Mouse (Mus musculus) stomach, postnatal 0 days (tissue): Measurements from ENCODE around the gene Cadm2.

ENCODE experiments used
- CTCF ChIP-seq: IDR thresholded peaks from 2 replicates; pipeline ENCODE4 v1.5.1; 2016; ENCODE audit warnings: antibody characterized with exemption, low read depth, mild to moderate bottlenecking, moderate library complexity
- EP300 ChIP-seq: optimal IDR thresholded peaks from 2 replicates; pipeline ENCODE3; 2016; ENCODE audit warnings: antibody characterized with exemption

DNA sequence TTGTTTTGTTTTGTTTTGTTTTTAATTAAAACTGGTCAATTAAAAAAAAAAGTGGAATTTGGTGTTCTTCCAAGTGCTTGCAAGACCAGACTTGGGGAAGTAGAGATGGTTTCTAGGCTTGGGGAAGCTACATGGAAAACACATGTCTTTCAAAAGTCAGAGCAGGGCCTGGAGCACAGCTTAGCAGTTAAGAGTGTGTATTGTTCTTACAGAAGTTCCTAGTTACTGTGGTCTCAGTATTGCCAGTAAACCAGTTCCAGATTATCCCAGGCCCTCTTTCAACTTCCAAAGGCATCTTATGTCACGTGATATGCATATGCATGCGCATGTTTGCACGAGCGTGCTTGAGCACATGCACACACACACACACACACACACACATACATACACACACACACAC is 972.9 kb downstream of the Cadm2 start:
- TF ChIP-seq EP300, result no peak
- TF ChIP-seq CTCF, result no peak
